Mouse (Mus musculus): ENCODE measurements around the gene Hdhd3.

Gene Hdhd3

DNA sequence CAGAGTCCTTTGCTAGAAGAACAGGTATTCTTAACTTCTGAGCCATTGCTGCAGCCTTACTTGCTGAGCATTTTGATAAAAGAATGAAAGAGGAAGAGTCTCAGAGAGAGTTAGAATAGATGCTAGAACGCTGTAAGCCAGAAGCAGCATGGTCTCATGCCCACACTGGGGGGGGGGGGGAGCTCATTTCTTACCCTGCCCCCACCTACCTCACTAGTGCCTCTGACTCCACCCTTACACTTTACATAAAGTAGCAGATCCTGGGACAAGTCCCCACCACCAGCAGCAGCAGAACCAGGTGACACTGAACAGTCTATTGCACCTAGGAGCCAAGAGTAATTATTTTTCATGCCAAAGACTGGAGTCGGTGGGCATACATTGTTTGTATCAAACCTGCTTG, 28.1 kb downstream of the Hdhd3 start:
- DNase-seq: no peak

DNA sequence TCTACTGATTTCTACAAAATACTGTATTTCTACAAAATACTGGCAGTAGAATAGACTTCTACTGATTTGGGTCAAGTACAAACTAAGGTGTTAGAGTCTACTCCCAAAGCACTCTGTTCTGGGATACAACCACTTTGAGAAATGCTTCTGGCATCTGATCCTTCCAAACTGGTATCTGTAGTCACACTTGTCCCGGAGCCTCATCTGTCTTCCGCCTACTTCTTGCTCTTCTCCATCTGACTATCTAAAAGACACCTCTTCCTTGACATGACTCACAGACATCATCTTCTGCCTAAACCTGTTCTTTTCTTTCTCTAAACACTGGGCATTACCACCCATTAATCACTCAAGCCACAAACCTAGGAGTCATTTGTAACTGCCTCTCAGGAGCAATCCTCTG, 31.2 kb downstream of the Hdhd3 start:
- DNase-seq: no peak

DNA sequence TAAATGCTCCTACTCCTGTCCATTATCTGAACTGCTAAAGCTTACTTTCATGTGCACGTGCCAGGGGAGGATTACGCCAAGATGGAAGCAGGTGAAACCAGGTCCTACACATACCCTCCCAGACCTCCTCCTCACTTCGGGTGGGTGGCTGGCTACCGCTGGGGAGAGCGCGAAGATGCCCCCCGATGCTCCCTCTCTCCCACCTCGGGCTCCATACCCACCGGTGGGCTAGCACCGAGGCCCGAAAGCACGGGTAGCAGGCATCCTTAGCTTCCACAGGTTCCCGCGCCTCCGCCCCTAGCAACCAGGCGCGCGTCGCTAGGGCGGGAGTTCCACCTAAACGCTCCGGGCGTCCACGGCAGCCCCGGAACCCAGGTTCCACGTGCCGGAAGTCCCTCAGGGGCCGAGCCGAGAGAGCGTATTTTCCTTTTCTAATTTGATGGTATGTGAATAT, 32.6 kb downstream of the Hdhd3 start, which contains the start of gene Wdr31:
TSS of gene Wdr31 (minus strand) at position 299 of the 454 bp plus-strand sequence.
- DNase-seq: peak; percentile 90

DNA sequence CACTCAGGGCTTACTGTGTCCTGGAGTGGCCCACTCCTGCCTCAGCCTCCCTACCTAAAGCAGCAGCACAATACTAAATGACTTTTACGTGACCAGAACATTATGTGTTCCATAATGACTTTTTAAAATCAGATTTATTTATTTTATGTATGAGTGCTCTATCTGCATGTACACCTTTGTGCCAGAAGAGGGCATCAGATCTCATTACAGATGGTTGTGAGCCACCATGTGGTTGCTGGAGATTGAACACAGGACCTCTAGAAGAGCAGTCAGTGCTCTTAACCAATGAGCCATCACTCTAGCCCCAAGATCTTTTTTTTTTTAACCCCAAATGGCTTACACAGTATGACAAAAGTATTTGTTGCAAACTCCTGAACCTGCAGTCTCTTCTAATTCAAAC, 35.1 kb downstream of the Hdhd3 start:
- no peak for DNase-seq

DNA sequence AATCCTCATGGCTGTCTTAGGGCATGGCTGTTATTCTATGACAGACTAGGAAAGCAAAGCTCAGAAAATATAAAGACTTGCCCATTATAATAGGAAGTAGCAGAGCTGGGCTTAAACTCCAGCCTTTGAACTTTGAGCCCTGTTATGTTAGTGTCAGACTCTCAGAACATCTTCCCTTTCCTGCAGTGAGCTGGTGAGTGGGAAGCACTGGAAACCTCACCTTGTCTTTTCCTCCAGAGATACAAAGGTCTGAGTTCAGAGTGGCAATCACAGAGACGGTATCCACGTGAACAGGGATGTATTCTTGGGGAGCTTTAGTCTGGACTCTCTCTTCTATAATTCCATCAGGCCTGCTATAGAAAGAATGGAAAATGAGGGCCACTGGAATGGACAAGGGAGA, 40.1 kb downstream of the Hdhd3 start:
- DNase-seq: no peak

DNA sequence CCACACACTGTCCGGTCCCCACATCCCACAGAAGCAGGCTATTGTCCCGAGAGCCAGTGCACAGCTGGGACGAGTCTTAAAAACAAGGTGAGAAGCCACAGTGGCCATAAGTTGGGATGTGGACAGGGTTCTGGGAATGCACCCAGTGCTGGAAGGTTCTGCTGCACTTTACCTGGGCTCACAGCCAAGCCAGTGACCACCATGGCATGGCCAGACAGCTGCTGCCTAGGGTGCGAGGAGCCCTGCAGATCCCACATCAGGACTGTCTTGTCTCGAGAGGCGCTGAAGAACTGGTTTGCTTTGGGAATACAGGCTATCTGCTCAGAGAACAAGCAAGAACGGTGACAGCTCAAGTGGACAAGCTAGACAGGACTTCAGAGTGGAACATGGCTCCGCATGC, 42.9 kb downstream of the Hdhd3 start:
- DNase-seq: no peak

DNA sequence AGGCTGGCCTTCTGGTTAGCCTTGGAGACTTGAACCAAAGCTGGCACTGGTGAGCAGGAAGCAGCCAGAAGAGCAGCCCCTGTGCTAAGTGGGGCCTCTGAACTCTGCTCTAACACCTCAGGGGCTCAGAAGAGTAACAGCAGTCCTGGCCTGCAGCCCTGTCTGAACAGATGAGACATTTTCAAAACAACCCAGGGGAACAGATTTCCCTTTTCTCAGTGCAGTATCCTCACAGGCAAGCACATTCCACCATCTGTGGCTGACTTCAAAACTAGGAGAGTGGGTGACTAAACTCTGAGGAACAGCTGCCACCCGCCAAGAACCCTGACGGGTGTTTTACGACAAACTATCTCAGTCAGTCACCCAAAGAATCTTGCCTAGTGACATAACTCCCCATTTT, 44.2 kb downstream of the Hdhd3 start:
- no peak for DNase-seq

DNA sequence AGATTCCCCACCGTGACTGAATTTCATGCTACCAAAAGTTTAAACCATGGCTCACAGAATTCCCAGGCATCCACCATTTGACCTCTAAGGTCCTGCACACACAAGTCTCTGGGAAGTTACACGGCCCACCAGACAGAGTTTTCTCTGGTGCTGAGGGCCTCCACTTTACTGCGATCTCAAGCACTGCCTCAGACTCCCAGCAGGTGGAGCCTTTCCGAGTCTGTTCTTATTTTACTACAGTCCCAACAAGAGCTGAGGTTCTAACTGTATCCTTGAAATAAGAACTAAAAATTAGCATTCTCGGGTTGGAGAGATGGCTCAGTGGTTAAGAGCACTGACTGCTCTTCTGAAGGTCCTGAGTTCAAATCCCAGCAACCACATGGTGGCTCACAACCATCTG, 48.3 kb downstream of the Hdhd3 start:
- DNase-seq: peak; percentile 49

All from embryo, embryonic 11 days (tissue).